ENCODE assay signal across 25 mouse cellular contexts in the genomic region with DNA sequence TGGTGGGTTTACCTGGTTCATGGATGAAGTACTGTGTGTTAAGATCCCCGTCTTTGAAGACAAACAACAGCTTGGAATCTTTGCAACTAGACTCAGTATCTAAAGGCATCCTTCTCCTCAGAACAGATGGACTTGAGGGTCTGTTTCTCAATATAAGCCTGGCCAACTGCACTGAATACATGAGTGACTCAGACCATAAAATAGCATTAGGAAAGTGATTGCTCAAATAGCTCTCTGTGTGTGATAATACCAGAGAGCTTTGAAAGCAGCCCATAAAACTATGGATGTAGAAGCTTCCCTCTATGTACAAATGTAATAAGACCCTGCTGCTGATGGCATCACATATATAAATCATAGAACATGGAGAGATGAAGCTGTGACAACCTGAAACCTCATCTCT.
DNase-seq lines count a peak whose midpoint lies in the region; ATAC-seq and TF ChIP-seq lines count a peak whose summit lies in the region.
"Had no signal": no experiment of that assay in that cellular context is flagged by ENCODE, and none has a peak within 500 bp of the region (broad histone marks: within the 10 kb centered on the region; RNA-seq: fewer than 3 reads in every experiment).

No protein-coding gene starts in this region.

- 81% methylated on average over 1 of the region's 1 CpGs for WGBS in lung, postnatal 0 days
- 90% methylated on average over 1 of the region's 1 CpGs for WGBS in forebrain, embryonic 14.5 days

- TF ChIP-seq EP300 in lung, postnatal 0 days (IDR thresholded peaks at IDR 0.05), result no peak

- H3K79me2 ChIP-seq in C2C12 (ENCODE audit: control insufficient read depth, insufficient read depth) (no peaks in the 10 kb centered on the region), myocyte (ENCODE audit: control insufficient read depth, insufficient read depth) (no peaks in the 10 kb centered on the region)

- H3K4me2 ChIP-seq in lung, postnatal 0 days (replicated peaks; ENCODE audit: low read depth, low read length), result no peak overlapping the region
- no peak overlapping the region for H3K4me2 ChIP-seq in myocyte (ENCODE audit: low read depth)
- no peak overlapping the region for H3K4me2 ChIP-seq in forebrain, embryonic 14.5 days (ENCODE audit: low read length)
- H3K4me2 ChIP-seq: embryonic facial prominence, embryonic 13.5 days; embryonic facial prominence, embryonic 15.5 days; forebrain, embryonic 12.5 days; forebrain, embryonic 15.5 days had no signal

- no peak for ATAC-seq in lung, postnatal 0 days
- ATAC-seq in forebrain, embryonic 14.5 days, result no peak
- ATAC-seq: activated CD4-positive, CD25-positive, alpha-beta regulatory T cell, adult 4 months; forebrain, embryonic 15.5 days; forebrain, postnatal 0 days; Patski had no signal

- no peaks in the 10 kb centered on the region for H3K79me3 ChIP-seq in C2C12 (ENCODE audit: low read depth)

- no peak overlapping the region for H3K27ac ChIP-seq in lung, postnatal 0 days (ENCODE audit: low read length)
- no peak overlapping the region for H3K27ac ChIP-seq in forebrain, embryonic 14.5 days (ENCODE audit: low read depth, low read length)
- H3K27ac ChIP-seq: embryonic facial prominence, embryonic 13.5 days; embryonic facial prominence, embryonic 15.5 days; forebrain, embryonic 10.5 days; forebrain, embryonic 12.5 days; forebrain, embryonic 15.5 days had no signal

- H3K4me3 ChIP-seq in lung, postnatal 0 days (ENCODE audit: low read depth, low read length), result no peak overlapping the region
- H3K4me3 ChIP-seq in C2C12 (ENCODE audit: insufficient read depth, poor library complexity, severe bottlenecking), result no peak overlapping the region
- no peak overlapping the region for H3K4me3 ChIP-seq in myocyte
- no peak overlapping the region for H3K4me3 ChIP-seq in forebrain, embryonic 14.5 days (ENCODE audit: low read depth, low read length)
- H3K4me3 ChIP-seq: embryonic facial prominence, embryonic 13.5 days; embryonic facial prominence, embryonic 15.5 days; forebrain, embryonic 10.5 days; forebrain, embryonic 12.5 days; forebrain, embryonic 15.5 days had no signal

- TF ChIP-seq CTCF in lung, postnatal 0 days (IDR thresholded peaks at IDR 0.05), result no peak
- no peak for TF ChIP-seq CTCF in C2C12 (IDR thresholded peaks at IDR 0.05; ENCODE audit: control insufficient read depth, insufficient read depth, insufficient read length)

- no peak for TF ChIP-seq POLR2A in myocyte (IDR thresholded peaks at IDR 0.05; ENCODE audit: insufficient read length, low read depth)

- no peaks in the 10 kb centered on the region for H3K4me1 ChIP-seq in lung, postnatal 0 days (ENCODE audit: insufficient read depth, low read depth, low read length)
- no peaks in the 10 kb centered on the region for H3K4me1 ChIP-seq in forebrain, embryonic 14.5 days (ENCODE audit: control insufficient read depth, insufficient read depth, low read length)
- H3K4me1 ChIP-seq: embryonic facial prominence, embryonic 15.5 days; forebrain, embryonic 10.5 days; forebrain, embryonic 15.5 days had no signal

- no peak overlapping the region for H3K9ac ChIP-seq in lung, postnatal 0 days (replicated peaks; ENCODE audit: low read depth)
- H3K9ac ChIP-seq in forebrain, embryonic 14.5 days (ENCODE audit: low read length), result no peak overlapping the region
- H3K9ac ChIP-seq: embryonic facial prominence, embryonic 13.5 days; embryonic facial prominence, embryonic 15.5 days; forebrain, embryonic 12.5 days; forebrain, embryonic 15.5 days; forebrain, postnatal 0 days had no signal

- no peaks in the 10 kb centered on the region for H3K27me3 ChIP-seq in lung, postnatal 0 days (replicated peaks; ENCODE audit: insufficient read depth, low read length)
- H3K27me3 ChIP-seq in C2C12 (ENCODE audit: control insufficient read depth, insufficient read depth, insufficient read length) (no peaks in the 10 kb centered on the region), myocyte (ENCODE audit: control insufficient read depth, insufficient read depth, insufficient read length) (no peaks in the 10 kb centered on the region)
- H3K27me3 ChIP-seq in forebrain, embryonic 14.5 days (replicated peaks; ENCODE audit: control insufficient read depth, insufficient read depth, low read length), result no peaks in the 10 kb centered on the region
- H3K27me3 ChIP-seq: embryonic facial prominence, embryonic 13.5 days; embryonic facial prominence, embryonic 15.5 days; forebrain, embryonic 12.5 days; forebrain, embryonic 15.5 days; Patski had no signal

- H3ac ChIP-seq in C2C12 (ENCODE audit: control insufficient read depth, insufficient read length, low read depth) (no peak overlapping the region), myocyte (ENCODE audit: control insufficient read depth, insufficient read length) (no peak overlapping the region)

- H3K9me3 ChIP-seq in lung, postnatal 0 days (ENCODE audit: low read length), result no peaks in the 10 kb centered on the region
- H3K9me3 ChIP-seq in forebrain, embryonic 14.5 days (replicated peaks; ENCODE audit: control insufficient read depth, low read length), result no peaks in the 10 kb centered on the region
- H3K9me3 ChIP-seq: embryonic facial prominence, embryonic 13.5 days; embryonic facial prominence, embryonic 15.5 days; forebrain, embryonic 10.5 days; forebrain, embryonic 12.5 days; forebrain, embryonic 15.5 days had no signal

- H3K36me3 ChIP-seq in lung, postnatal 0 days (ENCODE audit: insufficient read depth, low read length), result no peaks in the 10 kb centered on the region
- H3K36me3 ChIP-seq in C2C12 (ENCODE audit: control insufficient read depth, insufficient read depth), result no peaks in the 10 kb centered on the region
- H3K36me3 ChIP-seq in myocyte (ENCODE audit: control insufficient read depth, insufficient read depth), result no peaks in the 10 kb centered on the region
- no peaks in the 10 kb centered on the region for H3K36me3 ChIP-seq in forebrain, embryonic 14.5 days (ENCODE audit: control insufficient read depth, insufficient read depth, low read length)
- H3K36me3 ChIP-seq: embryonic facial prominence, embryonic 13.5 days; embryonic facial prominence, embryonic 15.5 days; forebrain, embryonic 10.5 days; forebrain, embryonic 12.5 days; forebrain, embryonic 15.5 days had no signal

- peak; percentile 17 for DNase-seq in lung, postnatal 0 days (ENCODE audit: low spot score)
- DNase-seq in lung, postnatal 36 days, result no peak
- DNase-seq in brain, adult 2 months (ENCODE audit: low read depth, low spot score), result peak; percentile 24
- no peak for DNase-seq in forebrain, embryonic 14.5 days (ENCODE audit: low spot score)
- DNase-seq in left cerebral cortex, adult 11 months (ENCODE audit: low spot score), result no peak
- no peak for DNase-seq in adrenal gland, adult 2 months
- DNase-seq: adrenal gland, postnatal 10 days; adrenal gland, postnatal 25 days; B cell, adult 2 months; cerebellum, adult 11-12 months; cerebellum, adult 8-10 months; cerebellum, adult 9-11 months; cerebellum, postnatal 14 days; cerebellum, postnatal 36 days; embryo, embryonic 11 days; forebrain, postnatal 0 days had no signal

TF ChIP-seq in C2C12, 6 proteins besides CTCF, POLR2A, EP300 and RAD21:
- peak; percentile 21 for TF ChIP-seq MYOD1 (IDR thresholded peaks at IDR 0.05; ENCODE audit: control insufficient read depth, insufficient read length, low read depth)
- TF ChIP-seq FOSL1 (IDR thresholded peaks at IDR 0.05; ENCODE audit: insufficient read depth, low read length, poor library complexity, severe bottlenecking), result peak; percentile 24
- peak; percentile 84 for TF ChIP-seq CEBPB (IDR thresholded peaks at IDR 0.05; ENCODE audit: low read depth)
- no peak for TF ChIP-seq MAX (IDR thresholded peaks at IDR 0.05)
- no peak for TF ChIP-seq MYOG (IDR thresholded peaks at IDR 0.05; ENCODE audit: control insufficient read depth, extremely low read depth, insufficient read length)
- TF ChIP-seq USF1 (IDR thresholded peaks at IDR 0.05; ENCODE audit: low read depth), result no peak

TF ChIP-seq in myocyte, 11 proteins besides CTCF, POLR2A, EP300 and RAD21:
- no peak for TF ChIP-seq SRF (IDR thresholded peaks at IDR 0.05; ENCODE audit: control insufficient read depth, insufficient read length, low read depth)
- TF ChIP-seq TCF12 (IDR thresholded peaks at IDR 0.05; ENCODE audit: insufficient read depth, poor library complexity, severe bottlenecking), result no peak
- TF ChIP-seq CEBPB (IDR thresholded peaks at IDR 0.05; ENCODE audit: insufficient read depth, poor library complexity, severe bottlenecking), result peak; percentile 70
- TF ChIP-seq E2F4 (IDR thresholded peaks at IDR 0.05; ENCODE audit: insufficient read depth), result no peak
- TF ChIP-seq USF1 (IDR thresholded peaks at IDR 0.05; ENCODE audit: low read depth), result no peak

Comparison
In these comparisons a context has a peak if more than half of its experiments do, and no peak if none do; other contexts are left out.
1. DNase-seq: peak in lung, postnatal 0 days (single experiment) and brain, adult 2 months (single experiment); none in lung, postnatal 36 days (single experiment), forebrain, embryonic 14.5 days (single experiment), left cerebral cortex, adult 11 months (single experiment) and adrenal gland, adult 2 months (single experiment).